Mouse (Mus musculus): Measurements from ENCODE around the gene Clasrp. TPM values are rescaled to one million over a fixed set of nuclear protein-coding genes. Genes with fewer than 3 reads are reported as not detected.

Gene Clasrp
- polyA plus RNA-seq, 1 experiment: 184 TPM

- TF ChIP-seq POLR2A (IDR thresholded peaks at IDR 0.05; ENCODE audit: low read depth, low read length): no peak
- TF ChIP-seq CTCF (IDR thresholded peaks at IDR 0.05; ENCODE audit: extremely low read depth, insufficient read length, insufficient replicate concordance, low read depth, low read length): no peak
- H3K4me3 ChIP-seq (ENCODE audit: low read depth, low read length): no peak overlapping the region
- H3K4me1 ChIP-seq (ENCODE audit: control insufficient read depth, insufficient read depth, insufficient read length, low read length): peaks cover 12% of the 10 kb centered on the region; the same call in 1 of the 2 replicates
- no peaks in the 10 kb centered on the region for H3K27me3 ChIP-seq (ENCODE audit: control insufficient read depth, insufficient read depth, low read length)
- 17% methylated on average over 3 of the region's 3 CpGs for WGBS
- H3K27ac ChIP-seq (ENCODE audit: insufficient read depth, low read depth, low read length): no peak overlapping the region
- no peaks in the 10 kb centered on the region for H3K36me3 ChIP-seq (ENCODE audit: control insufficient read depth, insufficient read depth, low read length)
Measured at GRCm38 (mm10) chr7:19546007-19546406, 58.3 kb downstream of the Clasrp start.

DNA sequence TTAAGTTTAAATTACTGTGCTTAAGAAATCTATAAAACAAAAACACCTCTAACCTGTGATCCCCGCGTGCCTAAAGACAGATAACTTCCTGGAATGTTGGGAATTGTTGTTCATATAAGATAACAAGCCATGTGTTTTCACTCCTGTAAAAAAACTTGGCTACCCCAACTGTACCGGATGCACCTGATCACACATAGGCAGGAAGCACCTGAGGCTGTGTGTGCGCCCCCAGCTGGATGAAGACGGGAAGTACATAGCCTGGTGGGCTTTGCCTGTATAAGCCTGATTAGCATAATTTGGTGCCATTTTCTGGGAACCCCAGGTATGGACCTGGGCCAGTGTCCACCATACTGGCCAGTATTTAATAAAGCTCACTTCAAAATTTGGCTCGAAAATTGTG, 60.7 kb downstream of the Clasrp start:
- 25% methylated on average over 6 of the region's 6 CpGs for WGBS
- Histone ChIP-seq H3K27ac (ENCODE audit: insufficient read depth, low read depth, low read length) (no peak overlapping the region), H3K4me3 (ENCODE audit: low read depth, low read length) (no peak overlapping the region), H3K27me3 (ENCODE audit: control insufficient read depth, insufficient read depth, low read length) (no peaks in the 10 kb centered on the region), H3K4me1 (ENCODE audit: control insufficient read depth, insufficient read depth, insufficient read length, low read length) (peaks cover 12% of the 10 kb centered on the region; the same call in 1 of the 2 replicates), H3K36me3 (ENCODE audit: control insufficient read depth, insufficient read depth, low read length) (no peaks in the 10 kb centered on the region)
- TF ChIP-seq POLR2A (IDR thresholded peaks at IDR 0.05; ENCODE audit: low read depth, low read length) (no peak), CTCF (IDR thresholded peaks at IDR 0.05; ENCODE audit: extremely low read depth, insufficient read length, insufficient replicate concordance, low read depth, low read length) (peak; percentile 45; the same call in 1 of the 2 replicates)

GRCm38 (mm10) chr7:19542155-19542691, 62.1 kb downstream of the Clasrp start:
- Histone ChIP-seq H3K27me3 (ENCODE audit: control insufficient read depth, insufficient read depth, low read length) (no peaks in the 10 kb centered on the region), H3K4me3 (ENCODE audit: low read depth, low read length) (no peak overlapping the region), H3K27ac (ENCODE audit: insufficient read depth, low read depth, low read length) (no peak overlapping the region), H3K36me3 (ENCODE audit: control insufficient read depth, insufficient read depth, low read length) (no peaks in the 10 kb centered on the region), H3K4me1 (ENCODE audit: control insufficient read depth, insufficient read depth, insufficient read length, low read length) (peaks cover 6% of the 10 kb centered on the region; the same call in 1 of the 2 replicates)
- 55% methylated on average over 8 of the region's 8 CpGs for WGBS
- TF ChIP-seq CTCF (IDR thresholded peaks at IDR 0.05; ENCODE audit: extremely low read depth, insufficient read length, insufficient replicate concordance, low read depth, low read length) (no peak), POLR2A (IDR thresholded peaks at IDR 0.05; ENCODE audit: low read depth, low read length) (no peak)

DNA sequence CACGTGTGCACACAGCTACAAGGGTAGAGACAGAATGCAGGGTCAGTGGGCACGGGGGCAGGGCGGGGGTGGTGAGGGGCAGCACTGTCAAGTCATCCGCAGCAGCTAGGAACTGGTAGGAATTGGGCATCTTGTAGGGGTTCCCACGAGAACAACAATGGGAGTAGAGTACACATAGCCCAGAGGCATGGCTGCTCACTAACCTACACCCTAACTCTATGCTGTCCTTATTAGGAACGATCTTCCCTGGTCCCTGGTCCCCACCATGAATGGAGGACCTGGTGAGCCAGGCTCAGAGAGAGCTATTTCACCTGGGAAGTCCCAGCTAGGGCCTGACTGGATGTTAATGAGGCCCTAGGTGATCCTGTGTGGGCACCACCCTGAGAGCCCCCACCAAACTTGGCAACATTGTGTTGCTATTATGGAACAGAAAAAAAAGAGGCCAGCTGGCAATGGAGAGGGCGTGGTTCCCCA, 62.6 kb downstream of the Clasrp start:
- Histone ChIP-seq H3K27ac (ENCODE audit: insufficient read depth, low read depth, low read length) (no peak overlapping the region), H3K4me1 (ENCODE audit: control insufficient read depth, insufficient read depth, insufficient read length, low read length) (peaks cover 3% of the 10 kb centered on the region; the same call in 1 of the 2 replicates), H3K4me3 (ENCODE audit: low read depth, low read length) (no peak overlapping the region), H3K36me3 (ENCODE audit: control insufficient read depth, insufficient read depth, low read length) (no peaks in the 10 kb centered on the region), H3K27me3 (ENCODE audit: control insufficient read depth, insufficient read depth, low read length) (no peaks in the 10 kb centered on the region)
- 76% methylated on average over 7 of the region's 7 CpGs for WGBS
- no peak for TF ChIP-seq POLR2A (IDR thresholded peaks at IDR 0.05; ENCODE audit: low read depth, low read length)
- TF ChIP-seq CTCF (IDR thresholded peaks at IDR 0.05; ENCODE audit: extremely low read depth, insufficient read length, insufficient replicate concordance, low read depth, low read length): no peak

- H3K36me3 ChIP-seq (ENCODE audit: control insufficient read depth, insufficient read depth, low read length): no peaks in the 10 kb centered on the region
- H3K27ac ChIP-seq (ENCODE audit: insufficient read depth, low read depth, low read length): no peak overlapping the region
- H3K27me3 ChIP-seq (ENCODE audit: control insufficient read depth, insufficient read depth, low read length): no peaks in the 10 kb centered on the region
- no peaks in the 10 kb centered on the region; the same call in 1 of the 2 replicates for H3K4me1 ChIP-seq (ENCODE audit: control insufficient read depth, insufficient read depth, insufficient read length, low read length)
- WGBS: 46% methylated on average over 2 of the region's 2 CpGs
- no peak for TF ChIP-seq CTCF (IDR thresholded peaks at IDR 0.05; ENCODE audit: extremely low read depth, insufficient read length, insufficient replicate concordance, low read depth, low read length)
- H3K4me3 ChIP-seq (ENCODE audit: low read depth, low read length): no peak overlapping the region
Measured at GRCm38 (mm10) chr7:19540771-19541566, 63.3 kb downstream of the Clasrp start.

- TF ChIP-seq POLR2A (IDR thresholded peaks at IDR 0.05; ENCODE audit: low read depth, low read length): no peak
- no peak for TF ChIP-seq CTCF (IDR thresholded peaks at IDR 0.05; ENCODE audit: extremely low read depth, insufficient read length, insufficient replicate concordance, low read depth, low read length)
- 95% methylated on average over 10 of the region's 10 CpGs for WGBS
- Histone ChIP-seq H3K36me3 (ENCODE audit: control insufficient read depth, insufficient read depth, low read length) (peaks cover 41% of the 10 kb centered on the region), H3K4me1 (ENCODE audit: control insufficient read depth, insufficient read depth, insufficient read length, low read length) (peaks cover 3% of the 10 kb centered on the region), H3K27me3 (ENCODE audit: control insufficient read depth, insufficient read depth, low read length) (no peaks in the 10 kb centered on the region), H3K4me3 (ENCODE audit: low read depth, low read length) (no peak overlapping the region), H3K27ac (ENCODE audit: insufficient read depth, low read depth, low read length) (no peak overlapping the region)
Measured at GRCm38 (mm10) chr7:19534676-19535075, 69.6 kb downstream of the Clasrp start.

GRCm38 (mm10) chr7:19532240-19532639, 72.0 kb downstream of the Clasrp start:
- H3K27ac ChIP-seq (ENCODE audit: insufficient read depth, low read depth, low read length): no peak overlapping the region
- H3K36me3 ChIP-seq (ENCODE audit: control insufficient read depth, insufficient read depth, low read length): peaks cover 41% of the 10 kb centered on the region
- no peaks in the 10 kb centered on the region for H3K27me3 ChIP-seq (ENCODE audit: control insufficient read depth, insufficient read depth, low read length)
- WGBS: 84% methylated on average over 14 of the region's 14 CpGs
- TF ChIP-seq POLR2A (IDR thresholded peaks at IDR 0.05; ENCODE audit: low read depth, low read length) (no peak), CTCF (IDR thresholded peaks at IDR 0.05; ENCODE audit: extremely low read depth, insufficient read length, insufficient replicate concordance, low read depth, low read length) (no peak)
- H3K4me3 ChIP-seq (ENCODE audit: low read depth, low read length): no peak overlapping the region
- H3K4me1 ChIP-seq (ENCODE audit: control insufficient read depth, insufficient read depth, insufficient read length, low read length): peaks cover 3% of the 10 kb centered on the region

All from small intestine, adult 2 months (tissue).